Mouse (Mus musculus): Measurements from ENCODE around the gene Nrcam. TPM values are rescaled to one million over a fixed set of nuclear protein-coding genes. Genes with fewer than 3 reads are reported as not detected.
"Not testable (repeated sequence)": the region's sequence is repeated elsewhere in the genome, so short reads cannot be mapped to it uniquely, and the experiment has no call there.

Nrcam gene
- polyA plus RNA-seq (2015; fragmentation: Nextera tagmentation; extraction: Ambion mirVana), result 137 and 157 TPM in 2 replicates

- peak within 1 kb of the TSS; percentile 82 for H3K4me3 ChIP-seq
- H3K9me3 ChIP-seq, result no peaks in the 10 kb centered on the region
- peak within 1 kb of the TSS; percentile 92 for H3K27ac ChIP-seq
- peaks cover 31% of the 10 kb centered on the region for H3K4me1 ChIP-seq
- H3K9ac ChIP-seq, result peak within 1 kb of the TSS; percentile 90
- ATAC-seq (replicated peaks), result peak; percentile 73
- 2% methylated on average over 72 of the region's 74 CpGs for WGBS
- H3K36me3 ChIP-seq (replicated peaks), result no peaks in the 10 kb centered on the region
- no peaks in the 10 kb centered on the region for H3K27me3 ChIP-seq (replicated peaks)
- H3K4me2 ChIP-seq, result peak within 1 kb of the TSS; percentile 81
Observed at GRCm38 (mm10) chr12:44328381-44329315, at the start of gene Nrcam. Nrcam (plus strand) TSS chr12:44328885.

DNA sequence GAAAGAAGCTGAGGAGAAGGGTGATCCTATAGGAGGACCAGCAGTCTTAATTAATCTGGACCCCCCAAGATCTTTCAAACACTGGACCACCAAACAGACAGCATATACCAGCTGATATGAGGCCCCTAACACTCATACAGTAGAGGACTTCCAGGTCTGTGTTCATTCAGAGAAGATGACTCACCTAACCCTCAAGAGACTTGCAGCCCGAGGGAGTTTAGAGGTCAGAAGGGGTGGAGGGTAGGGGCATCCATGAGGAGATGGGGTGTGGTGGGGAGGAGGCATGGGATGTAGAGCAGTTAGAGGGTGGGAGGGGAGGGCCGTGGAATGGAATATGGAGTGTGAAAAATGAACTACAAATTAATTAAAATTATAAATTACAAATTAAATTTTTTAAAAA is 48.5 kb upstream of the Nrcam start:
- H3K4me1 ChIP-seq; H3K27me3 ChIP-seq (replicated peaks); H3K9me3 ChIP-seq; H3K36me3 ChIP-seq (replicated peaks); H3K9ac ChIP-seq; ATAC-seq (replicated peaks); H3K4me3 ChIP-seq; H3K27ac ChIP-seq; H3K4me2 ChIP-seq: not testable (repeated sequence)
- 91% methylated on average over 2 of the region's 2 CpGs for WGBS

DNA sequence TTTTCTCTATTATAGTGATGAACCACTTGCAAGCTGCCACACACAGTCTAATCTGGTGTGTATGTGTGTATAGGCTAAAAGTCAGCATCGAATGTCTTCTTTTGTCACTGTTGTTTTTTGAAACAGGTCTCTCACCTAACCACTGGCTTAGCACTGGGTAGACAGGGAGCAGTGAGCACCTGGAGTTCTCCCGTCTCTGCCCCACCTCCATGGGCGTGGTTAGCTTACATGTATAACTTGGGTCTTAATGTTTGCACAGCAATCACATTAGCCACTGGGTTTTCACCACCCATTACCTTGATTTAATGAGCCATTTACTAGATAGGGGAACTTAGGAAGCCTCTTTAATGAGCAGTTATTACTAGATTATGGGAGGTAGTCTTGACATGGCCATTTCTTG is 47.2 kb upstream of the Nrcam start:
- H3K4me3 ChIP-seq, result no peak overlapping the region
- WGBS, result 88% methylated on average over 3 of the region's 3 CpGs

DNA sequence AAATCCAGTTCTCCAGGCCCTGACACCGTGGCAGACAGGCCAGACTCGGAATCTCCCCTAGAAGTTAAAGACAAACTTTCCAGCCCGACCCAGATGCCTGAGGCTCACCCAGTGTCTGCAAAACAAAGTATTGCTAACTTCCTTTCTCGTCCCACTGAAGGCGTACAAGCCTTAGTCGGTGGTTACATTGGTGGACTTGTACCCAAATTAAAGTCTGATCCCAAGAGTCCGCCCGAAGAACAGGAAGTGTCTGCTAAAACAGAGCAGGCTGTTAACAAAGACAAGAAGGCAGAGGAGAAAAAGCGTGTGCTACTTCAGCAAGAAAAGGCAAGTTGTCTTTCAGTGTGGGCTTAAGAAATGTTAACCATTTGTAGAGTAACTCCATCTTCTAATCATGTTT is 45.3 kb upstream of the Nrcam start:
- no peak overlapping the region for H3K4me3 ChIP-seq
- no peaks in the 10 kb centered on the region for H3K9me3 ChIP-seq
- no peak for ATAC-seq (replicated peaks)
- no peak overlapping the region for H3K27ac ChIP-seq
- no peaks in the 10 kb centered on the region for H3K4me1 ChIP-seq
- 78% methylated on average over 9 of the region's 9 CpGs for WGBS
- H3K36me3 ChIP-seq (replicated peaks), result peaks cover 5% of the 10 kb centered on the region
- H3K27me3 ChIP-seq (replicated peaks), result no peaks in the 10 kb centered on the region
- no peak overlapping the region for H3K9ac ChIP-seq
- H3K4me2 ChIP-seq, result no peak overlapping the region

More for the DNA sequence above, 47.2 kb upstream of the Nrcam start:
- H3K4me2 ChIP-seq, result no peak overlapping the region
- H3K36me3 ChIP-seq (replicated peaks), result peaks cover 5% of the 10 kb centered on the region
- no peaks in the 10 kb centered on the region for H3K4me1 ChIP-seq
- H3K27me3 ChIP-seq (replicated peaks), result no peaks in the 10 kb centered on the region
- H3K9ac ChIP-seq, result no peak overlapping the region
- no peaks in the 10 kb centered on the region for H3K9me3 ChIP-seq
- H3K27ac ChIP-seq, result no peak overlapping the region
- no peak for ATAC-seq (replicated peaks)

DNA sequence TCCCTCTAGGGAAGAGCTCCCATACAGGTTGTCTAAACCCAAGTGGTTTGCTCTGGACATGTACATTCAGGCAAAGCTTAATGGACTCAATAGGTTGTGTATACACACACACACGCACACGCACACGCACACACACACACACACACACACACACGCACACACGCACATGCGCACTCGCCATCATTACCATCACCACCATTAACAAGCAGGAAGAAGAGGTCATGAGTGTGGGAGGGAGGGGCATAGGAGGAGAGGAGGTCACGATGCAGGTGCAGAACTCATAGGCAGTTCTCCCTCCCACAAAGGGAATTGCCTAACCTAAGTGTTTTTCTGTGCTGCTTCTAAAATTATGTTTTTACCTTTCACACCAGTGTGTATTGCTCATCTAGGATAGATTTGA is 41.7 kb upstream of the Nrcam start:
- H3K4me2 ChIP-seq, result no peak overlapping the region
- H3K4me1 ChIP-seq, result no peaks in the 10 kb centered on the region
- no peaks in the 10 kb centered on the region for H3K9me3 ChIP-seq
- WGBS, result 93% methylated on average over 8 of the region's 8 CpGs
- H3K4me3 ChIP-seq, result no peak overlapping the region
- H3K27ac ChIP-seq, result no peak overlapping the region
- H3K9ac ChIP-seq, result no peak overlapping the region
- ATAC-seq (replicated peaks), result no peak
- peaks cover 11% of the 10 kb centered on the region for H3K36me3 ChIP-seq (replicated peaks)
- no peaks in the 10 kb centered on the region for H3K27me3 ChIP-seq (replicated peaks)

- ATAC-seq (replicated peaks), result peak; percentile 58; the same call in 1 of the 2 replicates
Observed at GRCm38 (mm10) chr12:44292281-44292680, 36.4 kb upstream of the Nrcam start.

GRCm38 (mm10) chr12:44300793-44301192 is 27.9 kb upstream of the Nrcam start:
- no peak for ATAC-seq (replicated peaks)
- Histone ChIP-seq H3K4me3 (no peak overlapping the region), H3K36me3 (replicated peaks) (no peaks in the 10 kb centered on the region; the same call in 1 of the 2 replicates), H3K27me3 (replicated peaks) (no peaks in the 10 kb centered on the region), H3K9ac (no peak overlapping the region), H3K27ac (no peak overlapping the region), H3K4me1 (no peaks in the 10 kb centered on the region), H3K9me3 (no peaks in the 10 kb centered on the region), H3K4me2 (no peak overlapping the region)

More at GRCm38 (mm10) chr12:44292281-44292680, 36.4 kb upstream of the Nrcam start:
- Histone ChIP-seq H3K36me3 (replicated peaks) (0 out of 2 replicates have a peak, but pooled peaks cover 6% of the 10 kb centered on the region), H3K27ac (no peak overlapping the region), H3K4me1 (no peaks in the 10 kb centered on the region), H3K9me3 (no peaks in the 10 kb centered on the region), H3K4me2 (no peak overlapping the region), H3K9ac (no peak overlapping the region), H3K27me3 (replicated peaks) (no peaks in the 10 kb centered on the region), H3K4me3 (no peak overlapping the region)

DNA sequence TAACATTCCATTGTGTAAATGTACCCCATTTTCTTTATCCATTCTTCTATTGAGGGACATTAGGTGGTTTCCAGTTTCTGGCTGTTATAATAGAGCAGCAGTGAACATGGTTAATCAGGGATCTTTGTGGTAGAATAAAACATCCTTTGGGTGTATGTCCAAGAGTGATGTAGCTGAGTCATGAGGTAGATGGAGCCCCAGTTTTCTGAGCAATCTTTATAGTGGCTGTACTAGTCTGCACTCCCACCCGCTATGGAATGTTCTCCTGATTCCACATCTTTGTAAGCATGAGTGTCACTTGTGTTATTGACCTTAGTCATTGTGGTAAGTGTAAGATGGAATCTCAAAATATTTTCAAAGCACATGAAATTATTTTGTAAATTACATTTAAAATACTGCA is 24.7 kb upstream of the Nrcam start:
- Histone ChIP-seq H3K4me1 (no peaks in the 10 kb centered on the region), H3K9me3 (no peaks in the 10 kb centered on the region), H3K4me2 (no peak overlapping the region), H3K36me3 (replicated peaks) (peaks cover 15% of the 10 kb centered on the region; the same call in 1 of the 2 replicates), H3K27me3 (replicated peaks) (no peaks in the 10 kb centered on the region), H3K27ac (no peak overlapping the region), H3K9ac (no peak overlapping the region), H3K4me3 (no peak overlapping the region)
- ATAC-seq (replicated peaks), result no peak
- 98% methylated on average over 1 of the region's 1 CpGs for WGBS

- Histone ChIP-seq H3K27me3 (replicated peaks) (no peaks in the 10 kb centered on the region), H3K9ac (no peak overlapping the region), H3K27ac (no peak overlapping the region), H3K4me2 (no peak overlapping the region), H3K4me1 (no peaks in the 10 kb centered on the region), H3K9me3 (no peaks in the 10 kb centered on the region), H3K36me3 (replicated peaks) (peaks cover 16% of the 10 kb centered on the region; the same call in 1 of the 2 replicates), H3K4me3 (no peak overlapping the region)
- 81% methylated on average over 5 of the region's 5 CpGs for WGBS
- ATAC-seq (replicated peaks), result no peak
Observed at GRCm38 (mm10) chr12:44304869-44305268, 23.8 kb upstream of the Nrcam start.

DNA sequence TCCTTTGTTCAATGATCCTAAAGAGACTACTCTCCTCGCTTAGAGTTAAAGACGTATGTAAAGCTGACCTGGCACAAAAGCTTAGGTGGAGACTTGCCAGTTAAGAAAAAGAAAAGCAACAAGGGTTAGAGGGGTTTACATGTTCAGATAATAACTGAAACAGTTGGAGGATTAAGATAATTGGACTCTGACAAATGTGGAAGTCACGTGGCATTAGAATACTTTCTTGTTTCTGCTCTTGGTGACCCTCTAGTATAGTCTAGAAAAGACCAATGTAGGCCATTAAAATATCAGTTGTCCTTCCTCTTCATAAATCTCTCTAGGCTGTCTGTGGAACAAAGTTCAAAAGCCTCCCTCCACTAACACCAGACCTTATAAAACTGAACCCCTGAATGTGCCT is 20.5 kb upstream of the Nrcam start:
- no peaks in the 10 kb centered on the region for H3K4me1 ChIP-seq
- no peak overlapping the region for H3K27ac ChIP-seq
- no peaks in the 10 kb centered on the region for H3K9me3 ChIP-seq
- peaks cover 16% of the 10 kb centered on the region; the same call in 1 of the 2 replicates for H3K36me3 ChIP-seq (replicated peaks)
- no peak overlapping the region for H3K4me3 ChIP-seq
- no peaks in the 10 kb centered on the region for H3K27me3 ChIP-seq (replicated peaks)
- no peak for ATAC-seq (replicated peaks)
- no peak overlapping the region for H3K9ac ChIP-seq
- no peak overlapping the region for H3K4me2 ChIP-seq
- WGBS, result 88% methylated on average over 3 of the region's 3 CpGs

- WGBS, result 97% methylated on average over 2 of the region's 2 CpGs
- no peak for ATAC-seq (replicated peaks)
- Histone ChIP-seq H3K4me1 (no peaks in the 10 kb centered on the region), H3K4me3 (no peak overlapping the region), H3K27me3 (replicated peaks) (no peaks in the 10 kb centered on the region), H3K9me3 (no peaks in the 10 kb centered on the region), H3K9ac (no peak overlapping the region), H3K27ac (no peak overlapping the region), H3K4me2 (no peak overlapping the region), H3K36me3 (replicated peaks) (no peaks in the 10 kb centered on the region)
Observed at GRCm38 (mm10) chr12:44315212-44315611, 13.5 kb upstream of the Nrcam start.

DNA sequence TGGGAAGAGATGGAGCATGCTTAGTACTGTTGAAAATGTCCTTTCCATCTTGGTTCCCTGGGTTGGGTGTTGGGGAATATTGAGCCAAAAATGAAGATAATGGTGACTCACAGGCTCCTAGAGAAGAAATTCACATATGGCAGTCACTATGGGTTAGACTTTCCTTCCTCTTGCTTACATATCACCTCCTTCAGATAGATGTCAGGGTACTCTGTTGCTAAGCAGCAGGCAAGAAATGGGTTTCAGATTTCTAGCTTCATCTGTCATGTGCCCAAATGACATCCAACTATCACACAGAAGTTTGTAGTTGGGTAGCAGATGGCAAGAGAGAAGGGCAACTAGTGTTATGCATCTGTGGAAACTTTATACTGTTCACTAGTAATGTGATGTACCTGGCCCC is 3.6 kb upstream of the Nrcam start:
- no peaks in the 10 kb centered on the region for H3K9me3 ChIP-seq

GRCm38 (mm10) chr12:44327452-44327851 is 1.2 kb upstream of the Nrcam start:
- H3K4me3 ChIP-seq, result no peak overlapping the region
- ATAC-seq (replicated peaks), result peak; percentile 27
- H3K9ac ChIP-seq, result no peak overlapping the region
- no peak overlapping the region for H3K27ac ChIP-seq
- H3K27me3 ChIP-seq (replicated peaks), result no peaks in the 10 kb centered on the region
- no peaks in the 10 kb centered on the region for H3K36me3 ChIP-seq (replicated peaks)
- H3K4me1 ChIP-seq, result peaks cover 24% of the 10 kb centered on the region
- H3K9me3 ChIP-seq, result no peaks in the 10 kb centered on the region
- no peak overlapping the region for H3K4me2 ChIP-seq
- 25% methylated on average over 6 of the region's 6 CpGs for WGBS

More for the DNA sequence above, 3.6 kb upstream of the Nrcam start:
- Histone ChIP-seq H3K4me3 (no peak overlapping the region), H3K4me1 (0 out of 2 replicates have a peak, but pooled peaks cover 2% of the 10 kb centered on the region), H3K4me2 (no peak overlapping the region), H3K36me3 (replicated peaks) (no peaks in the 10 kb centered on the region), H3K9ac (no peak overlapping the region), H3K27ac (no peak overlapping the region), H3K27me3 (replicated peaks) (no peaks in the 10 kb centered on the region)
- no peak for ATAC-seq (replicated peaks)

Measured in midbrain, embryonic 15.5 days (tissue).